Mouse (Mus musculus) MEL-GATA-1-ER (cell line): ENCODE measurements around the gene Stag2.

ENCODE experiments used
- DNase-seq: peaks from one replicate; pipeline ENCODE4 v3.0.0-alpha.2; 2012; ENCODE audit warnings: low read depth; ENCODE audit errors: extremely low read depth

Stag2 gene

GRCm38 (mm10) chrX:42148788-42149556, at the start of gene Stag2:
TSS of gene Stag2 (plus strand) at chrX:42149317.
- DNase-seq: peak; percentile 44

- no peak for DNase-seq
Measured at GRCm38 (mm10) chrX:42107137-42107536, 42.0 kb upstream of the Stag2 start.

DNA sequence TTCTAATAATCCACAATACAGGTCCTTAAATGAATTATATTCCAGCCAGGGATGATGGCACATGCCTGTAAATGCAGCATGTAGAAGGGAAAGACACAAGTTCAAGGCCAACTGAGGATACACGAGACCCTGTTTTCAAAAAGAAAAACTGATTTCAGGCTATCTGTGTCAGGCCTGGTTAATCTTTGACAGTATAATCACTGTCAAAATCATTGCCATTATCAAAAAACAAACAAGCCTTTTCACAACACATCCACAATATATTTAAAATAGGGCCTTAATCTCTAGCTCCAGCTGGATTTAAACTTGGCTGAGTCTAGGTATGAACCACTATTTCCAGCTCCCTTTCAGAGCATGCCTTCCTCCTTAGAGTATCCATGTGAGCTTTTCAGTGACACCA, 38.5 kb upstream of the Stag2 start:
- no peak for DNase-seq

DNA sequence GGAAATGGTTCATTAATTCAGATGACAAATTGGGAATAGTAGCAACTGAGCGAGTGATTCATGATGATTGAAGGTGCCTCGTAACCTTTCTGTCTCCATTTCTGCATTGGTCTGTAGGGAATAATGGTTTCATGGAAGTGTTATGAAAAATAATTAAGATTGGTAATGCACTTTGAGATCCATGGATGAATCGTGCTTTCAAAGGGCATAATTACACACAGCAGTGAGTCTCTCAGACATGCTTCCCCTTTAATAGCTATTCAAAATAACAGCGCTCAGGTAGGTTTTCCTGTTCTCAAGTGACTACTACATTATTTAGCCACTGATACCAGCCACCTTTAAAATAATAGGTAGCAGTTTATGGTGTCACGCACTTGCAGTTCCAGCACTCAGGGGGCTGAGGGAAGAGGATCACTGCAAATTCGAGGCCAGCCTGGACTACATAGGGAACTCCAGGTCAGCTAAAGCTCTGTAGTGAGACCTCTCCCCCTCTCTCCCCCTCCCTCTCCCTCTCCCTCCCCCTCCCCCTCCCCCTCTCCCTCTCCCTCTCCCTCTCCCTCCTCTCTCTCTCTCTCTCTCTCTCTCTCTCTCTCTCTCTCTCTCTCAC, 29.6 kb upstream of the Stag2 start:
- DNase-seq: no peak

DNA sequence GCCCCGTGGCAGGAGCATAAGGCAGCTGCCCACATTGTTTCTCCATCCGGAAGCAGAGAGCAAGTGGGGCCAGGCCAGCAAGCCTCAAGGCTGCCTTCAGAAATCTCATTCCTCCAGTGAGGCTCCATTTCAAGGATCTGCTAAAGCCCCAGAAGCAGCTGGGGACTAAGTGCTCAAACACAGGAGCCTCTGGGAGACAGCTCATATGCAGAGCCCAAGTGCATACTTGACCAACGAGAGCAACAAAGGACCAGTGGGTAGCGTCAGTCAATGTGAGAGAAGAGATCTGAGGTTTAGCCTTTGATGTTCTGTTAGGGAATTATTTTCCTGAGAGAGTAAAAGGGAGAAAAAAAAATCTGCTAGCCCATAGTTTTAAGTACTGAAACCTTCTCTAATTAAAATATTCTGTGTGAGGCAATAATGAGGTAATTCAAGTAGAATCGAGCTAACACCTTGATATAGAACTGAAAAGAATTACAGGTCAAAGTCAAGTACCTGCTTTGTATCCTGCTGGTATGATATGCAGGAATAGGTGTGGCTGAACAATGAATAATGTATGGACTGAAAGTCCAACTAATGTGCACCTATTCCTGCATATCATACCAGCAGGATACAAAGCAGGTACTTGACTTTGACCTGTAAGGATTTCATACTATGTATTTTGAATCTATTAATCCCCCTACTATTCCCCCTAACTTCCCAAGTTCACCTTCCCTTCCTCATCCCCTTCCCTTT, 24.0 kb upstream of the Stag2 start:
- no peak for DNase-seq

DNA sequence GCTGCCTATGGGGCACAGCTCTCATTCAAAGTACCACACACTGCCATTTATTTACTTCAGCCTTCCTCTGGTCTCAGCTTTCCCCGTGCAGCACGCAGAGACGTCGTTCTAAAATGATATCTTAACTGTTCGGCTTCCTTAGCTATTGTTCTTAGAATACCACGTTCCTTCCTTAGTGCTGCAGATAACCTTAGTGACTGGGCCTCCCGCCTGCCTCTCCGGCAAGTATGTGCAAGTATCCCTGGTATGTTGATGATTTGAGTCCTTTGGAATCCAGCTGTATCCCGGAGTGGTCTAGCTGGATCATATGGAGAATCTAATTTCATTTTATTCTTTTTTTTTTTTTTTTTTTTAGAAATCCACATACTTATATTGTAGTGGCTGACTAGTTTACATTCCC, 9.2 kb upstream of the Stag2 start:
- no peak for DNase-seq

- peak; percentile 34 for DNase-seq
Measured at GRCm38 (mm10) chrX:42142620-42143019, 6.5 kb upstream of the Stag2 start.

DNA sequence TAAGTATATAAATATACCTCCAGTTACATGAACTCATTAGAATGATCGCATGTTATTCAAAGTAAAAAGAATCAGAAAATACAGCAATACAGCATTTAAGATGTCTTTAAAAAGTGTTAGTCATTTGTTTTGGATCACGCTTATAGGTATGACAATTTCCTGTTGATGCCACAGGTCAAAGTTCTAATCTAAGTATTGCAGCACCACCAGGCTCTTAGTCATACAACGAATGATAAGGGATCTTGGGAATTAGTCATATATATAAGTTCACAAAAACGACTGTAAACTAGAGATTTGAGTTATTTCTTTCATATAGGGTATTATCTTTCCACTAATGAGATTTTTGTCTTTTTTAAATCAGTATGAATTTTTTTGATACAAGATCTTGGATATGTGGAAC, 5.1 kb upstream of the Stag2 start:
- no peak for DNase-seq

GRCm38 (mm10) chrX:42148016-42148451, 1.1 kb upstream of the Stag2 start:
- DNase-seq: peak; percentile 44

- DNase-seq: no peak
Measured at GRCm38 (mm10) chrX:42149557-42150345, 634 bp downstream of the Stag2 start.

DNA sequence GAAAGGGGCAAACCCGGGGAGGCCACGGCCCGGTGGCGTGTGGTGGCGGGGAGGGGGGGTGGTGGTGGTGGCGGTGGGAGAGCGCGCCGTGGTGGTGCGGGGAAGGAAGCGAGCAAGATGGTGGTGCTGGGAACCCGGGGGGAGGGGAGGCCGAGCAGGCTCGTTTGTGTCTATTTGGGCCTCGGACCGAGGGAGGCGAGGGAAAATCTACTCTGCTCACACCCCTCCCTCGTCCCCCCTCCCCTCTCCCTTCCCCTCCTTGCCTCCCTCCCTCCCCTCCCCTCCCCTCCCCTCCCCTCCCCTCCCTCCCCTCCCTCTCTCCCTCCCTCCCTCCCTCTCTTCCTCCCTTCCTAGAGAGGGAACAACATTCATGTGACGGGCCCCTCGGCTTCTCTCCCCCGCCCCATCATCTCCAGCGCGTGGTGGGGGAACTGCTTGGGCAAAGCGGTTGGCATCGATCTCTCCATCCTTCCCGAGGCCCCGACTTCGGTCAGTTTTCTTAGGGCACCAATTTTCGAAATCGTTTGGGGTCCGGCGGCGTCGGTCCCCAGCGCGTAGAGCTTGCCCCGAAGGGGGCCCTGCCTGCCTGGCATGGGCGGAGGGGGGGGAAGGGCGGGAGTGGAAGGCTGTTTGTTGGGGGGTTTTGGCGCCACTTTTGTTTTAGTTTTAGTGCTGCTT, 1.4 kb downstream of the Stag2 start:
- peak; percentile 41 for DNase-seq

GRCm38 (mm10) chrX:42151024-42151754, 2.1 kb downstream of the Stag2 start:
- DNase-seq: peak; percentile 27

DNA sequence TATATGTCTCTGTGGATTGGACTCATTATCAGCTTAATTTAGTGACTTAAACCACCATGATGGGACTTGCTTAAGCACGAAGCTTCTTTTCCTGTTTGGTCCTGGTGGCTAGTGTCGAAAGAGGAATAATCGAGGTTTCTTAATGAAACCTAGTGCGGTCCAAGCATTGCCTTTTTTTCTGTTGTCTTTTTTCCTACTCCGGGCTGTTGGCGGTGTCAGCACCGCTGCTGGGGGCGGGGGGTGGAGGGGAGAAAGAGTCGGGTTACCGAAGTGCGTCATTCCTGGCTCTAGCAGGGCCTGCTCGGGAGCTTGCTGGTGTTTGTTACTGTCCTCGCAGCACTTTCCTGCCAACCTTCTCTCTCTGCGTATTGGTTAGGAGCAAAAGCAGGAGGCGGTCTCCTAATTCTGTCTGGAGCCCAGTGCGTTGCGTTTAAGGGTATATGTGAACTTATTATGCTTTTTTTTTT, 2.8 kb downstream of the Stag2 start:
- DNase-seq: peak; percentile 81

- no peak for DNase-seq
Measured at GRCm38 (mm10) chrX:42153056-42153455, 3.9 kb downstream of the Stag2 start.

DNA sequence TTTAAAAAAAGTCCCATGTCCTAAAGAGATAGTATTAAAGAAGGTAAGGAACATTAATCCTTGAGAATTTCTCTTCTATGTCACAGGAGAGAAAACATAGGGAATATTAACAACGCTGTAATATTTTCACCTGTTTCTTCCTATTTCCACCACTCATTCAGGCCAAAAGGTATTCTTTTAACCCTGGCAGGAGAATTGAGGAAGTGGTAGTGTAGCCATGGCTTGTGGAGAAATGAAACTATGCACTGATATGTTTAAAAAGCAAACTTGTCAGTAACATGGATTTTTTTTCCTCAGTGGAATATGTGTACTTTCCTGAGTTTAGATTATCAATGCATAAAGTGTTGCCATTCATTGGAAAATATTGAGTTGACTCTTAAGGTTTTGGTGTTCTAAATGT, 16.3 kb downstream of the Stag2 start:
- no peak for DNase-seq

DNA sequence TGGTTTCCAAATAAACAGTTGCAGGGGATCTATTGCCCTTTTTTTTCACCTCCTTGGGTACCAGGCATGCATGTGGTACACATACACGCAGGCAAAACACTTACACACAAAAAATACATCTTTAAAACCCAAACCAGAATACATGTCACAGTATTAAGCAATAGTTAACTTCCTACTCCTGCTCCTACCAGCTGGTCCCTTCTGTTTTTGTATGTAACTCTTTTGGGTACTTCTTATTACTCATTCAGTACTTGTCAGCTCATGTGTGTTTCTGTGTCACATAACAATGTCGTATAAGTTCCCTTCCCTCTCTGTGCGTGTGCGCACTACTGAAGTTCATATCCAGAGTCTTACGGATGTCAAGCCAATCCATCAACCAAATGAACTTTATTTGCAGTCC, 21.7 kb downstream of the Stag2 start:
- no peak for DNase-seq

GRCm38 (mm10) chrX:42187590-42187989, 38.5 kb downstream of the Stag2 start:
- no peak for DNase-seq

GRCm38 (mm10) chrX:42188825-42189426, 39.8 kb downstream of the Stag2 start:
- DNase-seq: no peak

GRCm38 (mm10) chrX:42194608-42195007, 45.5 kb downstream of the Stag2 start:
- DNase-seq: no peak

DNA sequence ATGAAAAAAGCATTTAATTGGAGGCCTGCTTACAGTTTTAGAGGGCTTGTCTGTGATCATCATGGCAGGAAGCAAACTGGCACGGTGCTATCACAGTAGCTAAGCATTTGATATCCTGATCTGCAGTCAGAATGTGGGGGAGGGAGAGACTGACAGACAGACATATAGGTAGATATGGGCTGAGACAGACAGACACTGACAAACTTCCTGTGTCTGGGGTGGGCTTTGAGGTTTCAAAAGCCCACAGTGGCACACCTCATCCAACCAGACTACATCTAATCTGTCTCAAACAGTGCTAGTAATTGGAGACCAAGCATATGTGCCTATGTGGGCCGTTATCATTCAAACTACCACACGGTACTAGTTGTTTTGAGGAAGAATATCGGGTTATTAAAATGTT, 53.4 kb downstream of the Stag2 start:
- DNase-seq: no peak
